Mouse (Mus musculus): ENCODE measurements at regions not wholly inside any gene's neighbourhood (a gene's known extent, or its start where the extent isn't known, plus 50 kb on each side); places are given as distances from the start of the nearest gene placed in this dataset.

DNA sequence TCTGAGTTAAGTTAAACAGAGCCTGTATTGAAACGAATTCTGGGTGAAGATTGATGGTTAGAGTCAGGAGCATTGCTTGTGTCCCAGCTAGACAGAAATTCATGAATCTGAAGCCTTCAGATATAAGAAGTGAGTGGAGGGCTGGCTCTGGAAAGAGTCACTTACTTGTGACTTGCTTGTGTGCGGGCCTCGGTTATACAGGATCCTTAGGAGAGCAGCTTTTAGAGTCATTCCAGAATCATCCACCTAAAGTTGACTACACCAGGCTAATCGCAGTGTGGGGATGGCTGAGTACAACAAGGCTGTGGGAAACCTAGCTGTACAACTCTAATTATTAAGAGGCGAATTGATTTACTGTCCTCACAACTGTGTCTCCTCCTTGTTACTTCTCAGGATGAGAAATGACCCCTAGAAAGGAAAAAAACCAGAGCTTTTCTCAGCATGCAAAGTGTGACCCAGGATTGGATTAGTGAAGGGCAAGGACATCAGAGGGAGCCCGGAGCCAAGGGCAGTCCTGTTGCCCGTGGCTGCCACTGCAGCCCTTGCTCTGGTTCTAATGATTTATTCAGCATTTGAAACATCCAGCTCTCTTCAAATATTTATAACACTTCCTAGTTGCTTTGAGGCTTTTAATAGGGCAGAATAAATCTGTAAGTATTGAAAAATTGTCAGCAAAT is 179.0 kb upstream of the Tgfbr2 start:
- ATAC-seq (replicated peaks): no peak
- no peaks in the 10 kb centered on the region for H3K4me1 ChIP-seq
- no peak overlapping the region for H3K4me3 ChIP-seq
- H3K4me2 ChIP-seq (replicated peaks): no peak overlapping the region
- no peak overlapping the region for H3K27ac ChIP-seq (replicated peaks)
- no peaks in the 10 kb centered on the region for H3K27me3 ChIP-seq
- no peaks in the 10 kb centered on the region for H3K9me3 ChIP-seq
- H3K36me3 ChIP-seq: no peaks in the 10 kb centered on the region
- no peak overlapping the region for H3K9ac ChIP-seq (replicated peaks)
- 88% methylated on average over 7 of the region's 7 CpGs for WGBS

DNA sequence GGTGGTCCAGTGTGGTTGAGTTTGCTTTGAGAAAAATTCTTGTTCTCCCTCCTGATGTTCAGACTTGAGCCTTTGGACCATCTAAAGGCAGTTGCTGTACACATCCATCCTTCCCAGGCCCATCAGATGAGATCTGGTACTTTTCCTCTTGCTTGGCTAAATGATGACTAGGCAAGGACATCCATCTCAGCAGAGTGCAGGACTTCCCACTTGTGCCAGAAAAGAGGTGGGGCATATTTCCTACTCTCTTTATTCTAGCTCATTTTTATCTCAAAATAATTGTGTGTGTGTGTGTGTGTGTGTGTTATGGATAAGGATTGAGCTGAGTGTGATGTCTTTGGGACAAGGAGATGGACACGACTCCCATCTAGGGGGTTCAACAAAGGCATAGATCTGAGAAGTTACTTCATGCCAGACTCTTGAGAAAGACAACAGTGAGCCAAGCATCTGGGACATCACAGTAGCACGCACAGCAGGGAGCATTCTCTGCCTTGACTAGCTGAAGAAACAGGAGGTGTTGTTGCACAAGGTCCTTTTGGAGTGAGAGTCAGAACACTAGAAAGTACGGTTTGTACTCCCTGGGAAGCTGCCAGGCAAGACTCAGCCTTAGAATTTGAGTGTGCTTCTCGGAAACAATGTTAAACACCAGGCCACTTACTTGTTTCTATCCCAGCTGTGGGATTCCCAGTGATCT is 177.8 kb upstream of the Tgfbr2 start:
- WGBS: 83% methylated on average over 4 of the region's 4 CpGs
- ATAC-seq (replicated peaks): no peak
- H3K36me3 ChIP-seq: no peaks in the 10 kb centered on the region

DNA sequence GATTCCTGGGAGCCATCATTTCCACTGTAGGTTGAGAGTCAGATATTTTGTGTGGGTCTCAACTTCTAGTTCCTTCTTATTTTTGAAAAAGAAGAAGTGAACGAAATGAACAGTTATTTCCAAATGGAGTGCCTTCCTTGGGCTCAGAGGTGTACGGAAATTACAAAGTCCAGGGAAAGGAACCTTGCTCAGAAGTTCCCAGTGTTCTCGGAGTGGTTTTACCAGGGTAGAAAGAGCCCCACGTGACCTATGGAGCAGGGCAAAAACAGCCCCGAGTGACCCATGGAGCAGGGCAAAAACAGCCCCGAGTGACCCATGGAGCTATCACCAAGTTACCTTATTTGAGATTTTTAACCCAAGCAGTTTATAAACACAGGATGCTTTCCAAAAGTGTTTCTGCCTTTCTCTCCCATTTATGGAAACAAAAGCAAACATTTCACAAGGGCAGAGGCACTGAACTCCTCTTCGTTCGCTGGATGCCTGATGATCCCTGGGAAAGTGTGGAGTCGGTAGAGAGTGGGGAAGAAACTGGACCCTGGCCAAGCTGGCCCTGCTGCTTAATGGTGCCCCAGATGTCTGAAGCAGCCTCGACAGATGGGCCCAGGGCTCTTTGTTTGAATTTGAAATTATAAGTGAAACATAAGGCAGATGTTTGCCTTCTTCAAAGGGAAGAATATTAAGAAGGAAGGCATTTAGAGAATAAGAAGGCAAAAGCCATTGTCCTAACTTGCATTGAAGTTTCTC is 175.8 kb upstream of the Tgfbr2 start:
- Histone ChIP-seq H3K4me3 (no peak overlapping the region), H3K36me3 (no peaks in the 10 kb centered on the region), H3K27me3 (no peaks in the 10 kb centered on the region), H3K27ac (replicated peaks) (no peak overlapping the region), H3K4me1 (no peaks in the 10 kb centered on the region), H3K9ac (replicated peaks) (no peak overlapping the region), H3K4me2 (replicated peaks) (no peak overlapping the region), H3K9me3 (no peaks in the 10 kb centered on the region)
- no peak for ATAC-seq (replicated peaks)
- WGBS: 65% methylated on average over 10 of the region's 10 CpGs

More for the DNA sequence above, 177.8 kb upstream of the Tgfbr2 start:
- H3K4me3 ChIP-seq: no peak overlapping the region
- no peaks in the 10 kb centered on the region for H3K27me3 ChIP-seq
- H3K4me1 ChIP-seq: no peaks in the 10 kb centered on the region
- H3K9me3 ChIP-seq: no peaks in the 10 kb centered on the region
- H3K9ac ChIP-seq (replicated peaks): no peak overlapping the region
- H3K27ac ChIP-seq (replicated peaks): no peak overlapping the region
- H3K4me2 ChIP-seq (replicated peaks): no peak overlapping the region

DNA sequence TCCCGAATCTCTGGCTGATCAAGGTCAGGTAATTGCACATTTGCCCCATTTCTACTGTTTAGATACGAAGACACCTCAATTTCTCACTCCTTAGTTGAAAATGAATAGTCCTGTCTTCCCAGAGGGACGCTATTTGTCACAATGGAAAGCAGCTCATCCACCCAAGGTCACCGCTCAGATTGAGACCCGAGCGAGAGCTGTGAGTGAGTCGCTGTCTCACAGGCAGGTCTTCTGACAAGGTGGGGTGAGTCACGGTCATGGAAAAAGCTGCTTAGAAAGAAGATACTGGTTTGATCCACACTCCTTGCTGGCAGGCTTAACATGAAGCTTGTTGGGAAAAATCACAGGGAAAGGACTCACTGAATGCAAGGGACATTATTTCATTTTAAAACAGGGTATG is 171.9 kb upstream of the Tgfbr2 start:
- Histone ChIP-seq H3K4me3 (no peak overlapping the region), H3K9ac (replicated peaks) (no peak overlapping the region), H3K4me1 (no peaks in the 10 kb centered on the region), H3K36me3 (no peaks in the 10 kb centered on the region), H3K27me3 (no peaks in the 10 kb centered on the region), H3K27ac (replicated peaks) (no peak overlapping the region), H3K4me2 (replicated peaks) (no peak overlapping the region), H3K9me3 (no peaks in the 10 kb centered on the region)
- ATAC-seq (replicated peaks): no peak
- WGBS: 90% methylated on average over 8 of the region's 8 CpGs

DNA sequence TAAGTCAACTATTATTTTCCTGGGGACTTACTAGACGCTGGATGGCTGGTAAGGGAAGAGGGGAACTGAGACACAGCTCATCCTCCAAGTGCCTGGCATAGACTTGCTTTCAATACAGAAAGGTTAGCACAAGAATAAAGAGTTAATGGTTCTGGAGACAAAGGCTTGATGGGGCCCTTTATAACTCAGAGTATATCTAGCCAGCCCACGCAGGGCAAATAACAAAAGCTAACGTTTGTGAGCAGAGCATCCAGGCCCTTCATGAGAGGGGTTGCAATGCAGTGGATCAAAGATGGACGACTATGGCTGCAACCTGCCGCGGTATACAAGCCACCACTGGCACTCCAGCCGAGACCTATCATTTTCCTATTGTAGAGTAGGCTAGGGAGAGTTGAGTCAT is 171.3 kb upstream of the Tgfbr2 start:
- Histone ChIP-seq H3K27ac (replicated peaks) (no peak overlapping the region), H3K27me3 (no peaks in the 10 kb centered on the region), H3K4me2 (replicated peaks) (no peak overlapping the region), H3K9ac (replicated peaks) (no peak overlapping the region), H3K9me3 (no peaks in the 10 kb centered on the region), H3K4me1 (no peaks in the 10 kb centered on the region), H3K36me3 (no peaks in the 10 kb centered on the region), H3K4me3 (no peak overlapping the region)
- 83% methylated on average over 7 of the region's 7 CpGs for WGBS
- ATAC-seq (replicated peaks): no peak

DNA sequence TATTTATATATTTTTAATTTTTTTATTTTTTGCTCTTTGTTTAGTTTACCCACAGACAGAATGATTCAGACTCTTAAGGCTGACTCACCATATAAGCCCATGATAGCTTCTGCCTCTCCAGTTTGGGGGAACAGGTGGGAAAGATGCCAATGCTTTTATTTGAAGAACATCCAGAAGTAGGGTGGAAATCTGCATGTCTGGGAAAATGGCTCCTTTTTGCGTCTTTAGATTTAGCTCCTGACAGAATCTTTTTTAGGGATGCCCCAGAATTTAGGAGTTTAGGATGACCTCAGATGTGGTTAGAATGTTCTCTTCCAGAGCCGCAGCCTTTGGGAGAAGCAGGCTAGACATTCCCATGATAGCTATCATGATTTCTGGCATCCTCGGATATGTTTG is 167.9 kb upstream of the Tgfbr2 start:
- Histone ChIP-seq H3K4me1 (no peaks in the 10 kb centered on the region), H3K36me3 (no peaks in the 10 kb centered on the region)
- ATAC-seq (replicated peaks): no peak

DNA sequence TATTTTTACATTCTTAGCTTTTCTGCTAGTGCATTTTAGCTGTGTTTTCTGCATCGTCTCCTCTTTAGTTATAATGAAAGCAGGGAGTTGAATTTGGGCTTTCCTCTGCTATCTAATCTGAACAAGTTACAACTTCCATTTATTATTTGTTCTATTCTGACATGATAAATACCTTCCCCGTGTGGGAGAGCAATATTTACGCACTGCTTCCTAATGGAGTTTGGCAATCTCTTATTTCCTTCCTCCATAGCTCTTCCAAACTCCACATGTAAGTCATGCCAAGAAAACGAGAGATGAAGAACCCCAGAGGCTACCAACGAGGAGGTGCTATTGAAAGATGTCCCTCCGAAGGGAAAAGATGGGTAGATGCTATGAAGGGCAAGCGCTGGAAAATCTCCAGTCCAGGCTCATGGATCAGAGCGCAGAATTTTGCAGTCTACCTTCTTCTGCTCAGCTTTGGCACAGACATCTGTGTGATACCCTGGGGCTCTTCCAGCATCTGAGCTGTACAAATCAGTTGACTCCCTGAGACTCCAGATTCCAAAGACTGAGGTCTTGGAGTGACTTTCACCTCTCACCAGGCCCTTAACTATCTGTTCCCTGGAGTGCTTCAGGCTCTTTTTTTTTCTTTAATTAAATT is 167.4 kb upstream of the Tgfbr2 start:
- no peak overlapping the region for H3K27ac ChIP-seq (replicated peaks)
- ATAC-seq (replicated peaks): no peak
- no peak overlapping the region for H3K4me2 ChIP-seq (replicated peaks)
- no peaks in the 10 kb centered on the region for H3K4me1 ChIP-seq
- no peak overlapping the region for H3K4me3 ChIP-seq
- no peaks in the 10 kb centered on the region for H3K9me3 ChIP-seq
- no peaks in the 10 kb centered on the region for H3K27me3 ChIP-seq
- no peak overlapping the region for H3K9ac ChIP-seq (replicated peaks)
- no peaks in the 10 kb centered on the region for H3K36me3 ChIP-seq
- 80% methylated on average over 8 of the region's 8 CpGs for WGBS

More for the DNA sequence above, 167.9 kb upstream of the Tgfbr2 start:
- no peak overlapping the region for H3K27ac ChIP-seq (replicated peaks)
- no peaks in the 10 kb centered on the region for H3K9me3 ChIP-seq
- H3K4me3 ChIP-seq: no peak overlapping the region
- no peaks in the 10 kb centered on the region for H3K27me3 ChIP-seq
- no peak overlapping the region for H3K4me2 ChIP-seq (replicated peaks)
- H3K9ac ChIP-seq (replicated peaks): no peak overlapping the region
- WGBS: 83% methylated on average over 3 of the region's 3 CpGs

DNA sequence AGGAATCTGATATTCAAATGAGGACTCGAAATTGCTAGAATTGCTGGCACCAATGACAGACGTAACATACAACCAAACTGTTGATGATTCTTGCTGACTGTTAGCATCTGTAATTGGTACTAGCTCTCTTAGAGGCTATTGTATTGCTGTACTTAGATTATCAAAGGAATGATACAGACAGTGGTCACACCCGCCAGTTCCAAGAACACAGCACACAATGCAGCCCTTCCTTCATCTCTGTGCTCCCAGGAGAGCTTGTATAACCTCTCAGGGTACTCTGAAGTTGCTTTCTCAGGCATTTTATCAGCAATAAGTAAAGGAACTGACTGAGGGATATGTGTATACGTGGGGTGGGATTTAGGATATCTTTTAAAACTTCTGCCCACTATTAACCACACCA is 166.8 kb upstream of the Tgfbr2 start:
- Histone ChIP-seq H3K27me3 (no peaks in the 10 kb centered on the region), H3K4me2 (replicated peaks) (no peak overlapping the region), H3K9ac (replicated peaks) (no peak overlapping the region), H3K27ac (replicated peaks) (no peak overlapping the region), H3K4me3 (no peak overlapping the region), H3K4me1 (no peaks in the 10 kb centered on the region), H3K36me3 (no peaks in the 10 kb centered on the region), H3K9me3 (no peaks in the 10 kb centered on the region)
- no peak for ATAC-seq (replicated peaks)
- WGBS: 77% methylated on average over 4 of the region's 4 CpGs

DNA sequence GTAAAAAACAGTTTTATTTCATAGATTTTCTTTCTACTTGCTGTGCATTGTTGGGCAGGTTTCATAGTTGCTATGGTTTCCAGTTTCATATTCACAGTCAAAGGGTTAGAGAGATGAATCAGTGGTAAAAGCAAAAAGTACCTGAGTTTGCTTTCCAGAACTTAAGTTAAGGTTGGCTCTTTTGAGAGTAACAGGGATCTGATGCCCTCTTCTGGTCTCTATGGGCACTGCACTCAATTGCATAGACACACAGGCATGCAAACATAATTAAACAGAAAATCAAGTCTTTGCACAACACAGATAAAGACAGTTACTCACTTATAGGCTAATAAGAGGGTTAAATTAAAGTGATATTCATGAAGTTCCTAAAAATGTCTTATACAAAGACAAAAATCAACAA is 165.8 kb upstream of the Tgfbr2 start:
- Histone ChIP-seq H3K27ac (replicated peaks) (no peak overlapping the region), H3K4me1 (no peaks in the 10 kb centered on the region), H3K27me3 (no peaks in the 10 kb centered on the region), H3K4me2 (replicated peaks) (no peak overlapping the region), H3K4me3 (no peak overlapping the region), H3K9me3 (no peaks in the 10 kb centered on the region), H3K36me3 (no peaks in the 10 kb centered on the region), H3K9ac (replicated peaks) (no peak overlapping the region)
- ATAC-seq (replicated peaks): no peak

DNA sequence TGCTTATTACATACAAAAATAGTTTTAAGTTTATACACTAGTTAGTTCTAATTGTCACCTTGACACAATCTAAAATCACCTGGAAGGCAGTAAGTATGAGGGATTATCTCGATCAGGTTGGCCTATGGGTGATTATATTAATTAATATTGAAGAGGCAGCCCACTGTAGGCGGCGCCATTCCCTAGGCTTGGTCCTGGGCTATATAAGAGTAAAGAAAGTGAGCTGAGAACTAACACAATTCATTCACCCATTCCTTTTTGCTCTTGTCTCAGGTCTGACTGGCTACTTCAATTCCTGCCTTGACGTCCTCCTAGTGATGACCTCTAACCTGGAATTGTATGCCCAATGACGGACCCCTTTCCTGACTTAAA is 163.6 kb upstream of the Tgfbr2 start:
- no peaks in the 10 kb centered on the region for H3K27me3 ChIP-seq
- H3K4me2 ChIP-seq (replicated peaks): no peak overlapping the region
- no peaks in the 10 kb centered on the region for H3K4me1 ChIP-seq
- no peaks in the 10 kb centered on the region for H3K36me3 ChIP-seq
- H3K9me3 ChIP-seq: no peaks in the 10 kb centered on the region
- no peak overlapping the region for H3K4me3 ChIP-seq
- WGBS: 94% methylated on average over 5 of the region's 5 CpGs
- H3K9ac ChIP-seq (replicated peaks): no peak overlapping the region
- H3K27ac ChIP-seq (replicated peaks): no peak overlapping the region
- no peak for ATAC-seq (replicated peaks)

DNA sequence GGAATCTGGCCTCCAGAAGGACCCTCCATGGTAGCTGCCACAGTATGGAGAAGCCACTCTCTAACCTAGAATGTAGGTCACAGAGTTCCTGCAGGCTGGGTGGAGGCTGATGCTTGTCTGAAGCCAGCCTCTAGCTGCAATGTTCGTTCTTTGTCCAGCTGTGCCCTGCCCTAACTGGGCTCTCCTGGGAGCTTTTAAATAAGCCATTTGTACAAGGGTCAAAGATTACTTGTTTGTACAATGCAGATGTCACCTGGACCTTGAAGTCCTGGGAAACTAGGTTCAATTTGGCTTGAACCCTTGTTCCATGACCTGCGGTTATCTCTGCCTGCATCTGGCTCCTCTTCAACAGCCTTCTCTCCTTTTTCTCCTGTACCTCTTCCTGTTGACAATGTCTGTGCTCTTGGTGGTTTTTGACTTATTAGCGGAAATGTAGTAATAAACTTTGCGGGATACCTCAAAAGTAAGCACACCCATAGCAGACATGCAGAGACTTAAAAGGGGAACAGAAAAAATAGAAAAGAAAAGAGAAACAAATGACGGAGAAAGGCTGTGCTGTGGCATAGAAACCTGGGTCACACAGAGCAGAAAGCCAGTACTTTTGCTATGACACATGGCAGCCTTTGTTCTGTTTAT is 163.1 kb upstream of the Tgfbr2 start:
- H3K4me3 ChIP-seq: no peak overlapping the region
- ATAC-seq (replicated peaks): no peak
- H3K27ac ChIP-seq (replicated peaks): no peak overlapping the region
- no peaks in the 10 kb centered on the region for H3K27me3 ChIP-seq
- no peaks in the 10 kb centered on the region for H3K9me3 ChIP-seq
- WGBS: 88% methylated on average over 5 of the region's 5 CpGs
- H3K9ac ChIP-seq (replicated peaks): no peak overlapping the region
- H3K4me2 ChIP-seq (replicated peaks): no peak overlapping the region
- H3K4me1 ChIP-seq: no peaks in the 10 kb centered on the region
- no peaks in the 10 kb centered on the region for H3K36me3 ChIP-seq

DNA sequence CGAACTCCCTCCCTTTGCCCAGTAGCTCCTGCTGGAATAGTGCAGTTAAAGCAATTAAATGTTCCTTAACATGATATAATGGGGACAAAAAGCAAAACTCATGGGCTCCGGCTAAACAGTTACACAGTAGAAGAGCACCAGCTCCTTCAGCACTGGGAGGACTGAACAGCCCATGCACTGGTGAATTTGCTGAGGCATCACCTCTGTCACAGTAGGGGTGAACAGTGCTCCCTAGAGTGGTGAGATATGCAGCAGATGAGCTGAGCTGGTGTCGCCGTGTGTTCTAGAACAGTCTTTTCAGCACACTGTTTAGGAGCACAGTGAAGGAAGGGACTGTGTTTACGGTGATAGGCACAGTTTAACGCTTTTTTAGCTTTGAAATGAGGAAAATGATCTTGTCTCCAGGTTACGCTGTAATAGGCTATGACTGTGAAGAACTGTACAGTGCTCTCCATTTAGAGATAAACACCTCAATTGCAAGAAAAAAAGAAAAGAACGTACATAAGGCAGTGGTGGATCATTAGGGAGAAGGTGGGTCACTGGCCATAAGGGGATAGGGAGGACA is 162.4 kb upstream of the Tgfbr2 start:
- no peaks in the 10 kb centered on the region for H3K4me1 ChIP-seq
- WGBS: 91% methylated on average over 8 of the region's 8 CpGs

More for the DNA sequence above, 162.4 kb upstream of the Tgfbr2 start:
- Histone ChIP-seq H3K4me2 (replicated peaks) (no peak overlapping the region), H3K27me3 (no peaks in the 10 kb centered on the region), H3K9ac (replicated peaks) (no peak overlapping the region), H3K4me3 (no peak overlapping the region), H3K27ac (replicated peaks) (no peak overlapping the region), H3K36me3 (no peaks in the 10 kb centered on the region), H3K9me3 (no peaks in the 10 kb centered on the region)
- ATAC-seq (replicated peaks): no peak

Measured in forebrain, embryonic 15.5 days (tissue).